Mouse (Mus musculus) intestine, embryonic 14.5 days (tissue): Measurements from ENCODE around the gene Ndufb11. TPM values are rescaled to one million over a fixed set of nuclear protein-coding genes. Genes with fewer than 3 reads are reported as not detected.

Source experiments
- ATAC-seq: fragments of 200-750 bp; cut with Nextera tagmentation; replicated peaks from 2 replicates; pipeline ENCODE4 v1.8.0; 2017; ENCODE audit warnings: low read depth, moderate number of reproducible peaks, moderate TSS enrichment, moderate library complexity; ENCODE audit not compliant: low FRiP score, low TSS enrichment
- DNase-seq: peaks from one replicate; pipeline ENCODE4 v3.0.0-alpha.2; 2018; ENCODE audit warnings: low spot score
- H3K27ac ChIP-seq: fragments of 300-500 bp; sonication (generic); 2 replicates; pipeline ENCODE4 v1.5.1; 2014; ENCODE audit warnings: low read depth, mild to moderate bottlenecking, control low read depth
- H3K27me3 ChIP-seq: fragments of 300-500 bp; sonication (generic); replicated peaks from 2 replicates; pipeline ENCODE4 v1.6.1; 2014; ENCODE audit warnings: low read length, control low read depth; ENCODE audit not compliant: control insufficient read depth, insufficient read depth
- H3K36me3 ChIP-seq: fragments of 300-500 bp; sonication (generic); 2 replicates; pipeline ENCODE4 v1.6.1; 2014; ENCODE audit warnings: low read length, control low read depth; ENCODE audit not compliant: control insufficient read depth, insufficient read depth
- H3K4me1 ChIP-seq: fragments of 300-500 bp; sonication (generic); replicated peaks from 2 replicates; pipeline ENCODE4 v1.6.1; 2014; ENCODE audit warnings: low read length, control low read depth, mixed read lengths; ENCODE audit not compliant: control insufficient read depth, insufficient read depth
- H3K4me2 ChIP-seq: fragments of 300-500 bp; sonication (generic); 2 replicates; pipeline ENCODE4 v1.6.1; 2014; ENCODE audit warnings: low read length
- H3K4me3 ChIP-seq: fragments of 300-500 bp; sonication (generic); 2 replicates; pipeline ENCODE4 v1.5.1; 2014; ENCODE audit warnings: low read depth, low read length, control low read depth, mixed read lengths
- H3K9ac ChIP-seq: fragments of 300-500 bp; sonication (generic); 2 replicates; pipeline ENCODE4 v1.6.1; 2014; ENCODE audit warnings: mild to moderate bottlenecking, low read length
- H3K9me3 ChIP-seq: fragments of 300-500 bp; sonication (generic); 2 replicates; pipeline ENCODE4 v1.6.1; 2016; ENCODE audit warnings: low read length, control low read depth; ENCODE audit not compliant: control insufficient read depth
- WGBS: fragments of 180-500 bp; shearing (Covaris S2); extraction: QIAGEN DNeasy Blood & Tissue Kit; methylation state at CpG from one replicate; pipeline ENCODE4 v1.1.7; 2014; 5-methylcytosine and 5-hydroxymethylcytosine counted together
- polyA plus RNA-seq: library from polyadenylated mRNA; unstranded; fragments of >200 nt; fragmentation: Nextera tagmentation; extraction: Ambion mirVana; gene quantifications from 2 replicates; pipeline ENCODE4 v1.2.1, GENCODE M21; 2014

Gene Ndufb11
- polyA plus RNA-seq, 1 experiment from 2014 or later: 267 TPM

GRCm38 (mm10) chrX:20638141-20638540 lies 20.7 kb upstream of the Ndufb11 start:
- Histone ChIP-seq H3K27me3 (no peaks in the 10 kb centered on the region), H3K4me2 (no peak overlapping the region), H3K4me3 (no peak overlapping the region), H3K36me3 (peaks cover 47% of the 10 kb centered on the region), H3K4me1 (no peaks in the 10 kb centered on the region), H3K27ac (no peak overlapping the region), H3K9ac (no peak overlapping the region), H3K9me3 (no peaks in the 10 kb centered on the region)
- 89% methylated on average over 2 of the region's 2 CpGs for WGBS
- ATAC-seq (no peak), DNase-seq (no peak)

DNA sequence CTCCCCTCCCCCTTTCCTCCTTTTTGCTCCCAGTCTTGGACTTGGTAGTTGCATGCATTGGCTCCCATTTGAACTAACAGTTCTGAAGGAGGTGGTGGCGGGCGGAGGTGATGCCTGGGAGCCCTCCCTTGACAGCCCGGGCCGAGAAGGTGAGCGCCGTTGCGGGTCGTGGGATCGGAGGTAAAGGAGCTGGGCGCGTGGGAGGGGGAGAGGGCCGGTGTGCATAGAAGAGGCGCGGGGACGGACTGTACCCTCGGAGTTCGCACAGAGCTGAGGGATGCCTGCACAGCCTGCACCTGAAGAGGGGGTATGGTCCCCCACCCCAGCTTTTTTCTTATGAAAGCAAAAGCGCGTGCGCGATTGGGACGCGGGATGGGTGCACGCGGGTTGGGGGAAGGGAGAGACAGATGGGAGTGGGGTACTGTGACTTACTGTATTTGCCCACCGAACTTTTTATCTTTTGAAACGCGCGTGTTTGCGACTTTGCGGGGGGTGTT lies 532 bp upstream of the Ndufb11 start:
- no peaks in the 10 kb centered on the region for H3K27me3 ChIP-seq
- H3K36me3 ChIP-seq: peaks cover 9% of the 10 kb centered on the region; the same call in 1 of the 2 replicates
- H3K9ac ChIP-seq: peak overlapping the region; percentile 61
- H3K4me2 ChIP-seq: peak overlapping the region; percentile 58
- DNase-seq: peak; percentile 76
- H3K27ac ChIP-seq: peak overlapping the region; percentile 71; the same call in 1 of the 2 replicates
- H3K9me3 ChIP-seq: no peaks in the 10 kb centered on the region
- H3K4me1 ChIP-seq: peaks cover 9% of the 10 kb centered on the region
- peak overlapping the region; percentile 52 for H3K4me3 ChIP-seq
- ATAC-seq: peak; percentile 61
- 25% methylated on average over 28 of the region's 31 CpGs for WGBS

- H3K27ac ChIP-seq: peak overlapping the region; percentile 85
- no peaks in the 10 kb centered on the region for H3K27me3 ChIP-seq
- ATAC-seq (no peak), DNase-seq (no peak)
- H3K9me3 ChIP-seq: no peaks in the 10 kb centered on the region
- H3K4me3 ChIP-seq: peak overlapping the region; percentile 52
- H3K4me1 ChIP-seq: peaks cover 9% of the 10 kb centered on the region
- H3K4me2 ChIP-seq: peak overlapping the region; percentile 57
- peak overlapping the region; percentile 58 for H3K9ac ChIP-seq
- peaks cover 6% of the 10 kb centered on the region; the same call in 1 of the 2 replicates for H3K36me3 ChIP-seq
- 20% methylated on average over 17 of the region's 17 CpGs for WGBS
Measured at GRCm38 (mm10) chrX:20616861-20617175, 601 bp downstream of the Ndufb11 start.

DNA sequence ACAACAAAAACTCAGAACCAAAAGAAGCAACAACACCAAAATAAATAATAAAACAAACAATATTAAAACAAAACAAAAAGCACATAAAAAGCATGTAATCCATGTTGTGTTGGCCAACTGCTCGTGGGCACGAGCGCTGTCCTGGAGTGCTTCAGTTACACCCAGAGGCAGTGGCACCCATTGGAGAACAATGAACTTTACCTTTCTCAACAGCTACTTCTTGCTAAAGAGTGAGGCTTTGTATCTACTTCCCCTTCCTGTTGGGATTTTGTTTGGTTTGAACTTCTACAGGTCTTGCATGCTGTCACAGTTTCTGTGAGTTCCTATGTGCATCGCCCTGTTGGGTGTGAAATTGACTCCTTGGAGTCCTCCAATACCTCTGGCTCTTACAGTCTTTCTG lies 8.9 kb downstream of the Ndufb11 start:
- H3K4me2 ChIP-seq: no peak overlapping the region
- WGBS: 88% methylated on average over 4 of the region's 4 CpGs
- ATAC-seq (no peak), DNase-seq (no peak)
- no peak overlapping the region for H3K9ac ChIP-seq
- no peaks in the 10 kb centered on the region for H3K27me3 ChIP-seq
- H3K27ac ChIP-seq: no peak overlapping the region
- H3K9me3 ChIP-seq: no peaks in the 10 kb centered on the region
- no peak overlapping the region for H3K4me3 ChIP-seq
- H3K36me3 ChIP-seq: no peaks in the 10 kb centered on the region
- H3K4me1 ChIP-seq: no peaks in the 10 kb centered on the region

- no peak overlapping the region for H3K9ac ChIP-seq
- no peaks in the 10 kb centered on the region for H3K27me3 ChIP-seq
- DNase-seq: no peak
- H3K36me3 ChIP-seq: no peaks in the 10 kb centered on the region
- no peak overlapping the region for H3K4me2 ChIP-seq
- H3K27ac ChIP-seq: no peak overlapping the region
- WGBS: 18% methylated on average over 4 of the region's 4 CpGs
- H3K4me3 ChIP-seq: no peak overlapping the region
- ATAC-seq: no peak
- H3K4me1 ChIP-seq: no peaks in the 10 kb centered on the region
- H3K9me3 ChIP-seq: no peaks in the 10 kb centered on the region
Measured at GRCm38 (mm10) chrX:20587968-20588367, 29.5 kb downstream of the Ndufb11 start.

DNA sequence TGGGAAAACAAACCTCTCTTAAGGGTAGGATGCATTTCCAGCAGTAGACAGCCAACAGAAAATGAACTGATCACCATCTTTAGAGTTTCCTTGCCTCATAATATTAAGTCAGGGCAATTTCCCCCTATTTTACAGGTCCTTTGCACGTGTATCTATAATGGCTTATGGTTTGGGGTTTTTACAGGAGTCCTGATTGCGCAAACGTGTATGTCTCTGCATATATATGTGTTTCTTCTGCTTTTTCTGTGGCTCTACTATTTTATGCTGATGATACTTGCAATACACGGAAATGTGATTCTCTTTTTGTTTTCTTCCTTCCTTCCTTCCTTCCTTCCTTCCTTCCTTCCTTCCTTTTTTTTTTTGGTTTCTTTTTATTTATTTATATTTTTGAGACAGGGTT lies 43.5 kb downstream of the Ndufb11 start:
- 84% methylated on average over 4 of the region's 4 CpGs for WGBS
- ATAC-seq (no peak), DNase-seq (no peak)
- H3K9me3 ChIP-seq: no peaks in the 10 kb centered on the region
- no peak overlapping the region for H3K9ac ChIP-seq
- no peaks in the 10 kb centered on the region for H3K36me3 ChIP-seq
- no peak overlapping the region for H3K4me2 ChIP-seq
- H3K4me3 ChIP-seq: no peak overlapping the region
- H3K27ac ChIP-seq: no peak overlapping the region
- H3K27me3 ChIP-seq: no peaks in the 10 kb centered on the region
- no peaks in the 10 kb centered on the region for H3K4me1 ChIP-seq

- Histone ChIP-seq H3K36me3 (no peaks in the 10 kb centered on the region), H3K9me3 (no peaks in the 10 kb centered on the region), H3K27me3 (no peaks in the 10 kb centered on the region), H3K9ac (no peak overlapping the region), H3K4me3 (no peak overlapping the region), H3K4me2 (no peak overlapping the region), H3K27ac (no peak overlapping the region), H3K4me1 (no peaks in the 10 kb centered on the region)
- DNase-seq (no peak), ATAC-seq (no peak)
- WGBS: 65% methylated on average over 9 of the region's 9 CpGs
Measured at GRCm38 (mm10) chrX:20572683-20573082, 44.7 kb downstream of the Ndufb11 start.

DNA sequence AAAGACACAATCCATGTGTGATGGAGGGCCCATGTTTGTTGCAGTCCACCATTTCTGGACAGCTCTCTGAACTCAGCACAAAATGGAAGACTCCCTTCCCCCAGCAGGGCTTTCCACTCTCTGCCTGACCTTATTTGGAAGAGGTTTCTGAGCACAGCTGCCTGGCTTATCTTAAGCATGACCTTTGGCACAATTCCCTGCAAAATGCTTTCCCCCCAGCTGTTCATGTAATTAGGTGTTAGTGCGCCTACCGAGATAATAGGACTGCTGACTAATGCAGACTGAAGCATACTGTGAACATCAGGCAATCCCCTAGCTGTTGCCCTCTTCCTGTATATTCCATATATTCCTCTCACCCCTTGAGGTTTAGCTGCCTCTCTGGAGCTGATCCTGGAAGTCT lies 46.4 kb downstream of the Ndufb11 start:
- ATAC-seq (peak; percentile 70), DNase-seq (no peak)
- Histone ChIP-seq H3K27me3 (no peaks in the 10 kb centered on the region), H3K4me1 (no peaks in the 10 kb centered on the region), H3K27ac (no peak overlapping the region), H3K9ac (no peak overlapping the region), H3K4me2 (no peak overlapping the region), H3K36me3 (no peaks in the 10 kb centered on the region), H3K9me3 (no peaks in the 10 kb centered on the region), H3K4me3 (no peak overlapping the region)
- 25% methylated on average over 2 of the region's 2 CpGs for WGBS
